Mouse (Mus musculus) cerebellum, adult 8-10 months (tissue): Measurements from ENCODE around the gene Pip5k1c.

ENCODE experiments used
- DNase-seq: peaks from one replicate; pipeline ENCODE4 v3.0.0; 2022

Pip5k1c gene

GRCm38 (mm10) chr10:81303761-81304160, 11.0 kb downstream of the Pip5k1c start:
- no peak for DNase-seq

GRCm38 (mm10) chr10:81304597-81305238, 12.0 kb downstream of the Pip5k1c start:
- peak; percentile 77 for DNase-seq

DNA sequence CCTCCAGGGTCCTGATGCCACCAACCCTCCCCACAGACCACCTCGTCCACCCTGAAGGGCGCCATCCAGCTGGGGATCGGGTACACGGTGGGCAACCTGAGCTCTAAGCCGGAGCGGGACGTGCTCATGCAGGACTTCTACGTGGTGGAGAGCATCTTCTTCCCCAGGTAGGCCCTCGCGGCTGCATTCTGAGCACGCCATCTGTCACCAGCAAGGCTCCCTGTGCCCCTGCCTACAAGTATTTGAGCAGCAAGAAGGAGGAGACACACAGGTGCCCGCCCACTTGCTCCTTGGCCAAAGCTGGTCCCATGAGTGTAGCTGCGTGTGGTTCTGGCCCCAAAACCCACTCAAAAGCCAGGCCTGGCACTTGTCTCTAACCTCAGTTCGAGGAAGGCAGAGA, 12.9 kb downstream of the Pip5k1c start:
- no peak for DNase-seq

DNA sequence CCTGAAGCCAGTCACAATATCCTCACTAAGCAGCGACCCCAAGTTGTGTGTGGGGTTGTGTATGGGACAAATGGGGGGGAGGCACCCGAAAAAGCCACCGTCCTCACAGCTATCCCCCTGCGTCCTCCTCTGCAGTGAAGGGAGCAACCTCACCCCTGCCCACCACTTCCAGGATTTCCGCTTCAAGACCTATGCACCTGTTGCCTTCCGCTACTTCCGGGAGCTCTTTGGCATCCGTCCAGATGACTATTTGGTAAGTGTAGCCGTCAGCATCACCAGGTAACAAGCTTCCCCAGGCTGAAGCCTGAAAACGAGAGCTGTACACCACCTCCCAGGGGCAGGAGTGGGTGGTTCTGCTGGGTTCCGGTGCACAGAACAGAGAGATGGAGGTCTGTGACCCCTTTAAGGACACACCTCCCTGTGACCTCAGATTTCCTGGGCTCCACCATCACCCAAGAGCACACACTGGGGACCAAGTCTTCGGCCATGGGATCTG, 13.5 kb downstream of the Pip5k1c start:
- no peak for DNase-seq

GRCm38 (mm10) chr10:81306837-81307682, 14.3 kb downstream of the Pip5k1c start:
- DNase-seq = no peak

GRCm38 (mm10) chr10:81309571-81309970, 16.8 kb downstream of the Pip5k1c start:
- no peak for DNase-seq

- no peak for DNase-seq
Measured at GRCm38 (mm10) chr10:81313581-81313980, 20.8 kb downstream of the Pip5k1c start.

DNA sequence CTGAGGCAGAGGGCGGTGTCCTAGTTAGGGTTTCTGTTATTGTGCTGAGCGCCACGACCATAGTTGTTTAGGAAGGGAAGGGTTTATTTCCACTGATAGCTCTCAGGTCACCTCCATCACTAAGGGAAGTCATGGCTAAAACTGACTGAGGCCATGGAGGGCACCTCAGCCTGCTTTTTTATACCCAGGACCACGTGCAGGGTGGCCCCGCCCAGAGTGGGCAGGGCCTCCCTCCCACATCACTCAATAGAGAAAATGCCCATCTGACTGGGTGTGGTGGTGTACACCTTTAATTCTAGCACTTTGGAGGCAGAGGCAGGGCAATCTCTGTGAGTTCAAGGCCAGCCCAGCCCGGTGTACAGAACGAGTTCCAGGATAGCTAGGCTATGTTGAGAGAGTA, 21.4 kb downstream of the Pip5k1c start:
- no peak for DNase-seq

- DNase-seq = no peak
Measured at GRCm38 (mm10) chr10:81315587-81315986, 22.8 kb downstream of the Pip5k1c start.

DNA sequence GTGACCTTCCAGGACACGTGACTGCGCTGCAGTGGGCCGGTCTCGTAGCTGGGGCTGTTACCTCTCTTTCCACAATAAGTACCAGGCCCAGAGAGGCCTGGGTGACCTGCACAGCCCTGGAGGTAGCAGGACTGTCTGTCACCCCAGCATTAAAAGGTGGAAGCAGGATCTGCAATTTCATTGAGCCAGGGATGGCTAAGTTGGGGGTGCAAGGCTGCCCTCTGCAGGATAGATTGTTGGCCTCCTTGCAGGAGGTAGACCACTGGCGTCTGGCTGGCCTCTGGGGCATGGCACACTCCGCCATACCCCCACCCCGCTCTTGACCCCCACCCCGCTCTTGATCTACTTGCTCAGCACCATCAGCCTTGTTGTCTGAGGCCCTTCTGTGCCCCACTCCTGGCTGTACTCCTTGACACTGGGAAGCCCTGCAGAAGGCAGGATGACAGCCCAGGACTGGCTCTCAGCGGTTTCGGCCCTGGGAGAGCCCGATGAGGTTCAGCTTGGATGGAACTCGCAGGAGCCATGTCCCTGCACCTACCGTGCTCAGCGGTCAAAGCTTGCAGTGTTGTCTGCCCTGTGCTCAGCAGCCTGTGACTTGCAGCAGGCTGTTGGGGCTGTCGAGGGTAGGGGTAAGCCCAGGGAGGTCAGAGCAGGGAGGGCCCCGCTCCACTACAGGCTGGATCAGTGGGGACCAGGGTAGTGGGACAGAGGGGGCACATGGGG, 23.7 kb downstream of the Pip5k1c start:
- DNase-seq = no peak

GRCm38 (mm10) chr10:81317273-81317672, 24.5 kb downstream of the Pip5k1c start:
- no peak for DNase-seq

- peak; percentile 63 for DNase-seq
Measured at GRCm38 (mm10) chr10:81318589-81319329, 26.0 kb downstream of the Pip5k1c start.

DNA sequence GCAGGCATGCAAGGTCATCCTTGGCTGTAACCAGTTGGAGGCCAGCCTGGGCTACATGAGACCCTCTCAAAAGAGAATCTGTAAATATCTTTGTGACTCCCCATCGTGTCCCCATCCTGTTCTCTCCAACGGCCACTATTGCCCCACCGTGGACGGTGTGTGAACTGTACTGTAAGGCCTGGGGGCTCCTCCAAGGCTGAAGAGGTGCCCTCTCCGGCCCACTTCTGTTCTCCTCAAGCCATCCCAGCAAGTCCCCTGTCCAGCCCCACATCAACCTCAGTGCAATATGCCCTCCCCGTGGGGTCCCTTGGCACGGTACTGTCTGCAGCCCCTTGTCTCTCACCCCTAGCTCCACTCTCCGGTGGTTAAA, 26.6 kb downstream of the Pip5k1c start:
- DNase-seq = peak; percentile 54

DNA sequence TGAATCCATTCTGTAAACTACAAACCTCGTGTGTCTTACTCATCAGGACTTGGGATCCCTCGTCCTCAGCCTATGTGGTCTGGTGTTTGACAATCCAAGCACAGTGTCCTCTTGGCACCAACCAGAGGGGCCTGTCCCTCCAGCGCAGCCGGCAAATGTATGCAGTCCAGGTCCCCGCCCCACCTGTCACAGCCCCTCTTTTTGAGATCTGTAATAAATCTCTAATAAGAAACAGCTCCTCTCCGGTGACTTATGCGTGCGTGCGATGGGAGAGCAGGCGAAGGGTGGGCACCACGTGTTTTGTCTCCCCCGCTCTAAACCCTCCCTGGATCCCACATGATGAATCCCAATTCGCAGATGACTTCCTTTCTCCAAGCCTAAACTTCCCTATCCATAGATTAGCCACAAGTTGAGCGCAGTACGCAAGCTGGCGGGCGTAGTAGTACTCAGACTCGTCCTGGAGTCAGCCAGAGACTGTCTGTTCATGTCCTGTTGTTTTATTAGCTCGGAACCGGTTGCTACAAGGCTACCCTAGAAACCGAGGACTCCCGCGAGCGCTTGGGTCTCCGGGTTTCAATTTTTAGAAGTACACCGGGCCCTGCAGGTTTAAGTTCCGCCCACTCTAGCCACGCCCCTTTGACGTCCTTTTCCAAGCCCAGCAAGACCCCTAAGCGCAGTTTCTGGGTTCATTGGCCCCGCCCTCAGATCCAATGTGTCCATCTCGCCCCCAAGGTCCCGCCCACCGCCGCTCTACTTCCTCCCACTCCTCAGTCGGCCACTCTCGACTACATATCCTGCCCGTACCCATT, 27.2 kb downstream of the Pip5k1c start:
- peak; percentile 54 for DNase-seq

DNA sequence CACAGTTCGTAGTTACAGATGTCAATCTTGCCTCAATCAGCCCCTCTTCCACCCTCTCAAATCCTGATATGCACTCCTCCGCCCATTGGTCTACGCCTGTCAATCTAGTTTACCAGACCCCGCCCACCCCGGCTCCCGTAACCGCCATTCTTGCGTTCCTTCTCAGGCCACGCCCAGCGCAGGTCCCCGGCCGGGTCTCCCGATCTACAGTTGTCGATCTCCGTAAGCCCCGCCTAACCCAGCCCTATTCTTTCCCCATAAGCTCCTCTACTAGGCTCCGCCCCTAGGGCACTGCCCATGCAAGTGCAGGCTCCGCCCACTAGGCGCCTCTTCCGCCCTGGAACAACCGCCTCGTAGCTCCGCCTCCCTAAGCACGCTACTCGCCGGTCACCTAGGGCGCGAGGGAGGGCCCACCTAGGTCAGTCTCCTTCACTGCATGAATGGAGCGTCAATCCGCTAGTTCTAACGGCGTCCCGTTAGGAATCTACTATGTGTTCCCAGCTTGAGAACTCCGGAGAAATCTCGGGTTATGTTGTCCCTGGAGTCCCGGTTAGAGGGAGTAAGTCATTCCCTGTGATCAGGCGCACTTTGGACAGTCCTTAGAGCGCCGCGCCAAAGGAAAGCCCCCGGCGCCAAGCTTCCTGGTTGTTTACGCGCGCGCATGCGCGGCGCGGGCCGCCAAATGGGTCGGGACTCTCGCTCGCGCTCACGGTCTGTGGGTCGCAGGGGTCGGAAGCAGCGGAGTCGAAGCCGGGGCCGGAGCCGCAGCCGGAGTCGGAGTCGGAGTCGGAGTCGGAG, 28.0 kb downstream of the Pip5k1c start, which contains the start of gene Cactin:
TSS of gene Cactin (plus strand) at position 554 of the 798 bp plus-strand sequence.
- peak; percentile 98 for DNase-seq

GRCm38 (mm10) chr10:81321436-81321835, 28.7 kb downstream of the Pip5k1c start:
- no peak for DNase-seq

- DNase-seq = no peak
Measured at GRCm38 (mm10) chr10:81322444-81322843, 29.7 kb downstream of the Pip5k1c start.

DNA sequence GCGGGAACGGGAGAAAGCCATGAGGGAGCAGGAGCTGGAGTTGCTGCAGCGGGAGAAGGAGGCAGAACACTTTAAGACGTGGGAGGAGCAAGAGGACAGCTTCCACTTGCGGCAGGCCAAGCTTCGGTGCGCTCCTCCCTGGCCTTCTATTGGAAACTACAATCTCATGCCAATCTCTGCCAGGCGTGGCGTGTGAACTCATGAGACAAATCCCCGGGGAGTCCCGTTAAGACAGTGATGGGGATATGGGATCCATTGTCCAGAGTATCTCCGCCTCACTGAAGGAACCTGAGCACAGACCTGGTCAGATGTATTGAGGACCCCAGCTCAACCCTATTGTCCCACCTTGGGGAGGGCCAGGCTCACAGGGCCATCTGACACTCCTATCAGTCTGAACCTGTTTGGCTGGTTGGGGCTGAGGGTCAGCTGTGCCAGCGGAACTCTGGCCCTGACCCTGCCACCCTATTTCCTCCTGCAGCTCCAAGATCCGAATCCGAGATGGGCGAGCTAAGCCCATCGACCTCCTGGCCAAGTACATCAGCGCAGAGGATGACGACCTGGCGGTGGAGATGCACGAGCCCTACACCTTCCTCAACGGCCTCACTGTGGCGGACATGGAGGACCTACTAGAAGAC, 30.5 kb downstream of the Pip5k1c start:
- no peak for DNase-seq

DNA sequence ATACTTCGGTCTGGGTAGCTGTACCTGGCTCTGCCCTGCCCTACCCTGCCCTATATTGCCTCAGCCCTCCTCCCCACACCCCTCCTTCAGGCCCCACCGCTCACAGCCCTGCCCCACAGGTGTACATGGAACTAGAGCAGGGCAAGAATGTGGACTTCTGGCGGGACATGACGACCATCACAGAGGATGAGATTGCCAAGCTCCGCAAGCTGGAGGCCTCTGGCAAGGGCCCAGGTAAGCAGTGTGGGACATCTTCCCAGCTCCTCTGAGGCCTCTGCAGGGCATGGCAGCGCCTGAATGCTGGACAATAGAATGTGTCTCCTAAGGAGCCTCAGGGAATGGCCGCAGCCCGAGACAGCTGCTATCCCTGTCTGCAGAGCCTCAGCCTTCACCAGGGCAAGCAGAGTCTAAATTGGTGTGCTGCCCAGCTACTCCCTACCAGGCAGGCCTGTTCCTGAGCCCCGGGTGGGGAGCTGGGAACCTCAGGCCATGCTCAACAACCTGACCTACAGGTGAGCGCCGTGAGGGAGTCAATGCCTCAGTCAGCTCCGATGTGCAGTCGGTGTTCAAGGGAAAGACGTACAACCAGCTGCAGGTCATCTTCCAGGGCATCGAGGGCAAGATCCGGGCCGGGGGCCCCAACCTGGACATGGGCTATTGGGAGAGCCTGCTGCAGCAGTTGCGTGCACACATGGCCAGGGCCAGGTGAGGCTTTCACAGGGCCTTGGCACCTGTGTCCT, 31.2 kb downstream of the Pip5k1c start:
- DNase-seq = no peak

DNA sequence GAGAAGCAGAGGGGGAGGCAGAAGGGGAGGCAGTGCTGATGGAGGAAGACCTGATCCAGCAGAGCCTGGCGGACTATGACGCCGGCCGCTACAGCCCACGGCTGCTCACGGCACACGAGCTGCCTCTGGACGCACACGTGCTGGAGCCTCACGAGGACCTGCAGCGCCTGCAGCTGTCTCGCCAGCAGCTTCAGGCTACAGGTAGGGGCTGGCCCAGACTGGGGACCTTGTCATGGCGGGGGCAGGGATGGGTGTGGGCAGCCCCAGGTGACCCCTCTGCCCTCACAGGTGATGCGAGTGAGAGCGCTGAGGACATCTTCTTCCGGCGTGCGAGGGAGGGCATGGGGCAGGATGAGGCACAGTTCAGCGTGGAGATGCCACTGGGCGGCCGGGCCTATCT, 32.4 kb downstream of the Pip5k1c start:
- DNase-seq = no peak
